Mouse (Mus musculus): ENCODE data around the gene Lyst.

- TF ChIP-seq CTCF (IDR thresholded peaks at IDR 0.05; ENCODE audit: low read depth) (no peak), EP300 (optimal IDR thresholded peaks at IDR 0.05) (no peak)
These were observed 87.7 kb downstream of the Lyst start for GRCm38 (mm10) chr13:13677871-13678270.

Measured in stomach, postnatal 0 days (tissue).